Mouse (Mus musculus) CH12F3 (cell line): ENCODE measurements around the gene Gm21866.
"Not testable (repeated sequence)": the region's sequence is repeated elsewhere in the genome, so short reads cannot be mapped to it uniquely, and the experiment has no call there.

Source experiments
- in situ Hi-C: fragments of 300-500 bp; cut with MboI; formaldehyde crosslinking; loops from 2 replicates; pipeline ENCODE4 v1.14.3; 2020; ENCODE audit warnings: low sequenced_read_pairs

The Gm21866 gene

DNA sequence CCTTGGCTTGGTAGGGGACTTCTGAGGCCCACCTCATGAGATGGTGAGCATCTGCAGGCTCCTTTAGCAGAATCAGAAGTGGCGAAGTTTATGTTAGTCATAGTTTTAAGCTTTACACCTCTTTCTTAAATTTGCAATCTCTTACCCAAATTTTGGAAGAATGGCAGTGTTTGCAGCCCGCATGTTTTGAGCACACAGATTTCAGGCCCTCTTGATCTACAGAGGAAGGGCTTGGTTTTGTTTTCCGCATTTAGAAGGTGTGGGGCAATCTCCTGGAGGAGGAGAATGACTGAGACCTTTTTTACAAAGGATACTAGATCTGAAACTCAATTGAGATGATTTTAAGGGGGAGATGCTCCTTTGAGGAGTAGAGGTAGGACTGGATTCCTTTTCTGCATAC, at the start of gene Gm21866:
Gene Gm21866, minus strand, starts transcription at position 101 of the 400 bp plus-strand sequence.
- in situ Hi-C loops: not testable (repeated sequence)

DNA sequence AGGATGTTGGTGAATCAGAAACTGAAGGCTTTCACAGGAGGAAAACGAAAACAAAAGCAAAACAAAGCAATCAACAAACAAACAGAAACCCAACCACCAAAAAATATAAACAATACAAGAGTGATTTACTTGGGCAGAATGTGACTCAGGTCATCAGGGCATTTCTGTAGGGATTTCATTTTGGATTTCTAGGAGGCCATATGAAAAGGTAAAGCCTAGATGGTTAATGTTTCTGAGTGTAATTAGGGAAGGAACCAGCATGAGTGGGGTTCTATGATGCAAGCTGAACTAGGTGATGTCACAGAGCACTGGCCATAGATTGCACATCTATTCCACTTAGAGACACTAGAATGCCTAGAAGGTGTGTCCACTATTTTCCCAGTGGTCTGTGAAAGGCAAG, 28.3 kb upstream of the Gm21866 start, which contains the start of gene Gm20773:
Gene Gm20773, plus strand, starts transcription at position 301 of the 400 bp plus-strand sequence.
- in situ Hi-C loops: not testable (repeated sequence)
